Mouse (Mus musculus) embryo, embryonic 11 days (tissue): ENCODE measurements around the gene Ick.
"Not testable (repeated sequence)": the region's sequence is repeated elsewhere in the genome, so short reads cannot be mapped to it uniquely, and the experiment has no call there.

Experiments used
- DNase-seq: peaks from one replicate; pipeline ENCODE4 v3.0.0-alpha.2; 2015

Gene Ick

GRCm38 (mm10) chr9:78105501-78105932 is 3.5 kb upstream of the Ick start:
- DNase-seq, result no peak

GRCm38 (mm10) chr9:78106821-78107220 is 2.2 kb upstream of the Ick start:
- no peak for DNase-seq

- peak; percentile 65 for DNase-seq
These were observed 1.4 kb upstream of the Ick start for GRCm38 (mm10) chr9:78107582-78107911.

- DNase-seq, result peak; percentile 88
These were observed 838 bp upstream of the Ick start for GRCm38 (mm10) chr9:78107912-78108795.

- peak; percentile 20 for DNase-seq
These were observed 664 bp downstream of the Ick start for GRCm38 (mm10) chr9:78109656-78110055.

DNA sequence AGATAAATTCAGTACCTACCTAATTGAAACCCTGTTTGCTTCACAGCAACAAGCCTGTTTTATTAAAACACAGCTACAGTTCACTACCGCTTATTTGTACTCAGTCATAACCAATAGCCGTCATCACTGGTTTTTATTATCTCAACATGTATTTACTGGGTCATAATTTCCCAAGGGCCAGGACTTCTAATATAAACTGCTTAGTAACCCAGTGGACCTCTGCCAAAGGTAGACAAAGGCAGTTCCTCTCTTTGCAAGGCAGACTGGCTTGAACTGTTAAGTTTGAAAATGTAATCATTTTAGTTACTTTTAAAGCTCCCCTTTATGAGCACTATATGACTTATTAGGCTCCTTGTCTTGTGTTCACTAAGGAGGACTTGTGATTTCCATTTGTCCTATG is 2.5 kb downstream of the Ick start:
- no peak for DNase-seq

DNA sequence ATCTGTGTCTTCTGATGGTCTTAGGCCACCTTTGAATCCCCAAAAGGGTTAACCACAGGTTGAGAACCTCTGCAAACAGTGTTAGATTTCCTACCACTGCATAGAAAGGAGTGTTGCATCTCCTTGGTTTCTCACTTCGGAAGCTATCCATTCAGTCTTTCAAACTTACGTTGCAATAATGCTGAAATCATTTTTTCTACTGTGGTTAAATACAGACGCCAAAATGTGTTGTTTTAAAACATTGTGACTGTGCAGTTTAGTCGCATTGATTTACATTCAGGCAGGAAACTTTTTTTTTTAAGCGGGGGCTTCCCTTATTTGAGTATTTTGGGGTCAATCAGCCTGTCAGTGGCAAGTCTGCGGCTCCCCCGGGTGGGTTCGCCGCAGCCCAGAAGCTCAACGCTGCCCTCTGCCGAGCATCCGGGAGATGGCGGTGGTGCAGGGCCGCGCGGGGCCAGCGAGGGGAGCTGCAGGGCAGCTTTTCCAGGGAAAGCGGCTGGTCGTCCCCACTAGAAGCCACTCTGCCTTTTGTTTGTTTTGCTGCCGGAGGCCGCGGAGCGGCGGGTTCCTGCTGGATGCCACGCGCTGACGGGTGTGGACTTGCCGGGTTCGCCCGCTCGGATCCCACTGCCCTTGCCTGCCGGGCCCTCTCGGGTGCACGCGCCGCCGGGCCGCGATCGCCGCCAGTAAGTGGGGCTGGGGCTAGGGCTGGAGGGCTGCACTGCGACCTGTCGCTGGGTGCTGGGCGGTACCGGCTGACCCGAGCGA is 4.0 kb downstream of the Ick start:
- DNase-seq, result peak; percentile 94

GRCm38 (mm10) chr9:78113538-78113885 is 4.5 kb downstream of the Ick start:
- DNase-seq, result no peak

- no peak for DNase-seq
These were observed 6.8 kb downstream of the Ick start for GRCm38 (mm10) chr9:78115746-78116145.

GRCm38 (mm10) chr9:78117690-78118089 is 8.7 kb downstream of the Ick start:
- no peak for DNase-seq

- DNase-seq, result no peak
These were observed 12.4 kb downstream of the Ick start for GRCm38 (mm10) chr9:78121358-78121757.

- DNase-seq, result no peak
These were observed 13.0 kb downstream of the Ick start for GRCm38 (mm10) chr9:78121985-78122384.

GRCm38 (mm10) chr9:78122939-78123712 is 14.1 kb downstream of the Ick start:
- no peak for DNase-seq

DNA sequence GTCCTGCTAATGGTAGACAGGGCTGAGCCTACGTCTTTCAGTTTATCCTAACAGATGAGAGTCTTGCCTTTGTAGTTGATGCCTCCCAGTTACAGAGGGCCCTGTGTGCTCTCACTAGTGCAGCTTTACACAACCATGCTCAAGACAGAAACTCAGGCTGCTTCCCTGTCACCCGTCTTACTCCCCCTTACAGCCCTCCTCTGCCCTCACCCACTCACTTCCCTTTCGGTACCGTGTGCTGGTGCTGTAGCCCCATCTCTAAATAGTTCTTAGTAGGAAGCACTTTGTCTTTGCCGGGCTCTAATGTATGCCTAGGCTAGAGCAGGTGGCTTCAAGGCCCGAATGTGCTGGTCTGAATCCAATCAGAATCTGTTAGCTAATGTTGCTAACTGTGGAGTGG is 15.3 kb downstream of the Ick start:
- no peak for DNase-seq

DNA sequence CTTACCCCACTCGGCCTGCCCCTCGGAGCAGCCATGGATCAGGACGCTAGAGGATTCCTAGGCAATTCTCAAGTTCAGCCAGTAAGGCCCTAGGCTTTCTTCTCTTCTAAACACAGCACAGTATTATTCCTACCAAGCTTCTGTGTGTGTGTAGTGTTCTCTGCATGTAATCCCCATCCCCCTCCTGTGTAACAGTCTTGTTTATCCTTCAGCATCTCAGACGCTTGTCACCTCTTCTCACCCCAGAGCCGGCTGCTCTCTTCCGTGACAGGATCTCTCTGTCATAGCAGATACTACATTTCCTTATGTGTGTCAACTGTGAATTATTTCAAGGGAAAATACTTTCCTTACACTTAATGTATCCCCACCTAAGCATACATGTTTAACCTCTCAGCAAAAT is 17.0 kb downstream of the Ick start:
- DNase-seq, result no peak

- no peak for DNase-seq
These were observed 17.7 kb downstream of the Ick start for GRCm38 (mm10) chr9:78126643-78127042.

DNA sequence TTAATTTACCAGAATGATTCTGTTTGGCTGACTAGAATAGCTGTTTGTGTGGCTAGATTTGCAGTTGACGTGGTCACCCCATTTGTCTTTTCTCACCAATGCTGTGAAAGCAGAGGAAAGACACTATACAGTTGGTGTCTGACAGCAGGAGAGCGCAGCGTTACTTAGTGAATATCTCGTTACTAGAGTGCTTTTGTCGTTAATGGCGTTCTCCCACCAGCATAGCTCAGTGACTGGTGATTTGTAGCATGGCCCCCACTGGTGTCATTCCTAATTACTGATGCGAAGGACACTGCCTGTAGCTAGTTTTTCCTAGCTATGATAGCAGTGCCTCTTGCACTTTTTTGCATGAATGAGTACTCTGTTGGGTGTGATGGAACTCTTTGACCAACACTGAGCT is 26.7 kb downstream of the Ick start:
- DNase-seq, result no peak

DNA sequence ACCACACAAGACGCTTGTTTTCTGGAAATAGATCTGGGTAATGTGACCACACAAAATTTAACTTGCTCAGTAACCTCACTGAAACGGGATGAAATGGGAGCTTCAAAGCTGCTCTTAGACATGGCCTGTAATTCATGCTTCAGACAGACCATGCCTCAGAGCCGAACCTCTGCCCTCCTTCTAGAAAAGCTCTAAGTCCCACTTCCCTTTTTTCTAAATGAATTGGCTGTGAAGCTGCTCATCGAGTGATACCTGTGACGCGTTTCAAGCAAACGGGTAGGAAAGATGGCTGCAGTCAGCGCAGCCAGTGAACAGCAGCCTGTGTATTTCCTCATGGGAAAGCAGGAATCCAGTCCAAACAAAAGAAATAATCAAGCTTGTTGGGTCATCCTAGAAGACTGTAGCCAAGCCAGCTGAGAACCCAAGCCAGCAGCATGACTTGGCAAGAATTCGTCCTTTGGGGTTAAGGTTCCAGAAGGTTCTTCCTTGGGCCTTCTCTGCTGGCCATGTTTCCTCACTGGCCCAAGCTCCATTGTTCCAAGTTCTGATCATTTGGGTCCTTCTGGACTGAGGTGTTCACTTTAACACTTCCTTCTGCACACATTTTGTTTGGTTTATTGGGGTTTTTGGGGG is 29.2 kb downstream of the Ick start:
- DNase-seq, result no peak

- DNase-seq, result no peak
These were observed 30.5 kb downstream of the Ick start for GRCm38 (mm10) chr9:78139463-78139862.

DNA sequence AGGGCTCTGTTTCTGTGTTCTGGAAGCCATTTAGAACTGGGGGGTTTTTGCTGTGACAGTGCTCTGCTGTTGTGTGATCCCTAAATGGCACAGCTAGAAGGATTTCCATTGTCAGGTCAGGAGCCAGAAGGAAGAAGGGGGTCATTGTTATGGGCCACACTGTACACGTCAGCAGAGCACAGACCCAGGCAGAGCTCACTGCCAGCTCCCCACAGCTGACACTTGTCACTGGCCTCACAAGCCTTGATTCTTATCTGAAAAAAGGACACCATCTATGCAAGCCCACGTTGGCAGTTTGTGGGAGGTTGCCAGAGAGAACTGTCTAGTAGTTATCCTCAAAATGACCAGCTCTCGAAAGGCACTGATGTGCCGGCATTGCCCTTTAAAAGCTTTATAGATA is 37.1 kb downstream of the Ick start:
- no peak for DNase-seq

GRCm38 (mm10) chr9:78146627-78147026 is 37.6 kb downstream of the Ick start:
- DNase-seq, result peak; percentile 19

DNA sequence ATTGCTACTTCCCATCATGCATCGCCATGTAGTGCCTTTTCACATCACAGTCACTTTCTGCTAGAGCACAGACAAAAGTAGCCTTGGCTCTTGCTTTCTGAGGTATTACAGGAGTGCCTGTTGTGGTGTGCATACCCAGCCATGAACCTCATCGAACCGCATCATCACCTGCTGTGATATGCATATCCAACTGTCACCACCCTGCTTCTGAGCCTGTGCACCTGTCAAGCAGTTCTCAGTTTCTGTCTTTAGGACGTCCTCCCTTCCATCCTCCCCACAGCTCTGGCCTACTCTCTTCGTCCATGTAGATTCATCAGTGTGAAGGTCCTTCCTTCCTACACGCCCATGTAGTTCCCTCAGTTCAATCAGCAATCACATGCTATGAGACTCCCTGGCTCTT is 39.2 kb downstream of the Ick start:
- DNase-seq, result no peak

DNA sequence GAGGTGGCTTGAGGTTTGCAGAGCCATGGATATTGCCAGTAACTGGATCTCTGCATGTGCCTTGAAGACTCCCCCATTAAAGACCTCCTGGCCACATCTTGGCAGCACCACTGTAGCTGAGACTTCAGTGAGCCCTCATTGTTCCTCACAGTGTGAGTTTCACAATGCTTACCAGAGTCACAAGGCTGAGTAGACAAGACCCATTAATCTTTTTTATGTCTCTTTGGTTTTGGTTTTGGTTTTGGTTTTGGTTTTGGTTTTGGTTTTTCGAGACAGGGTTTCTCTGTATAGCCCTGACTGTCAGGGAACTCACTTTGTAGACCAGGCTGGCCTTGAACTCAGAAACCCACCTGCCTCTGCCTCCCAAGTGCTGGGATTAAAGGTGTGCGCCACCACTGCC is 40.8 kb downstream of the Ick start:
- not testable (repeated sequence) for DNase-seq
